Mouse (Mus musculus) granulocyte monocyte progenitor cell, adult 5-6 weeks (primary cell): ENCODE measurements around the gene Dhx33. TPM values are rescaled to one million over a fixed set of nuclear protein-coding genes. Genes with fewer than 3 reads are reported as not detected.

Experiments used
- ATAC-seq: replicated peaks from 2 replicates; pipeline ENCODE4 v1.8.0; 2016; ENCODE audit warnings: mild to moderate bottlenecking, moderate TSS enrichment, inconsistent platforms; ENCODE audit not compliant: poor library complexity, severe bottlenecking
- total RNA-seq, 2 experiments: library from RNA; stranded (forward) in 1 of 2; stranded (reverse) in 1 of 2; fragments of 200-712, 200-1000 nt in 1 of 2; fragments of >200 nt in 1 of 2; fragmentation: Nextera tagmentation in 1 of 2; gene quantifications; 2 replicates each; pipeline ENCODE4 v1.2.3; 2014 to 2017

Dhx33 gene
- total RNA-seq, 2 experiments from 2014 or later: 32.3 to 36.6 TPM

- ATAC-seq: peak; percentile 97
Measured at GRCm38 (mm10) chr11:70982557-70983228, 21.5 kb downstream of the Dhx33 start, which contains the start of gene C1qbp. Gene C1qbp (minus strand): TSS chr11:70983026.

GRCm38 (mm10) chr11:70982030-70982429 lies 22.2 kb downstream of the Dhx33 start:
- ATAC-seq: no peak

GRCm38 (mm10) chr11:70980751-70981510 lies 23.3 kb downstream of the Dhx33 start:
- ATAC-seq: no peak

- peak; percentile 36 for ATAC-seq
Measured at GRCm38 (mm10) chr11:70980232-70980631, 24.0 kb downstream of the Dhx33 start.

- ATAC-seq: no peak
Measured at GRCm38 (mm10) chr11:70977293-70977692, 26.9 kb downstream of the Dhx33 start.

GRCm38 (mm10) chr11:70975193-70975592 lies 29.0 kb downstream of the Dhx33 start:
- ATAC-seq: no peak

GRCm38 (mm10) chr11:70973947-70974346 lies 30.3 kb downstream of the Dhx33 start:
- ATAC-seq: no peak

- no peak for ATAC-seq
Measured at GRCm38 (mm10) chr11:70972586-70972985, 31.7 kb downstream of the Dhx33 start.

GRCm38 (mm10) chr11:70970560-70971540 lies 33.4 kb downstream of the Dhx33 start:
- ATAC-seq: peak; percentile 53

- peak; percentile 83 for ATAC-seq
Measured at GRCm38 (mm10) chr11:70969821-70970559, 34.2 kb downstream of the Dhx33 start, which contains the start of the genes Nup88 and Rpain. Gene Nup88 (minus strand): TSS chr11:70969973. Gene Rpain (plus strand): TSS chr11:70970213.

GRCm38 (mm10) chr11:70969271-70969794 lies 34.9 kb downstream of the Dhx33 start:
- ATAC-seq: peak; percentile 32

- ATAC-seq: no peak
Measured at GRCm38 (mm10) chr11:70964222-70964907, 39.9 kb downstream of the Dhx33 start.

GRCm38 (mm10) chr11:70960786-70961554 lies 43.3 kb downstream of the Dhx33 start:
- ATAC-seq: no peak

- ATAC-seq: no peak
Measured at GRCm38 (mm10) chr11:70954711-70955110, 49.5 kb downstream of the Dhx33 start.

- ATAC-seq: no peak
Measured at GRCm38 (mm10) chr11:70944935-70945817, 59.1 kb downstream of the Dhx33 start.

GRCm38 (mm10) chr11:70943651-70944050 lies 60.6 kb downstream of the Dhx33 start:
- ATAC-seq: no peak

GRCm38 (mm10) chr11:70942596-70942995 lies 61.6 kb downstream of the Dhx33 start:
- ATAC-seq: no peak
